Mouse (Mus musculus): Measurements from ENCODE around the gene Adamtsl4.
"Not testable (repeated sequence)": the region's sequence is repeated elsewhere in the genome, so short reads cannot be mapped to it uniquely, and the experiment has no call there.

Adamtsl4 gene

DNA sequence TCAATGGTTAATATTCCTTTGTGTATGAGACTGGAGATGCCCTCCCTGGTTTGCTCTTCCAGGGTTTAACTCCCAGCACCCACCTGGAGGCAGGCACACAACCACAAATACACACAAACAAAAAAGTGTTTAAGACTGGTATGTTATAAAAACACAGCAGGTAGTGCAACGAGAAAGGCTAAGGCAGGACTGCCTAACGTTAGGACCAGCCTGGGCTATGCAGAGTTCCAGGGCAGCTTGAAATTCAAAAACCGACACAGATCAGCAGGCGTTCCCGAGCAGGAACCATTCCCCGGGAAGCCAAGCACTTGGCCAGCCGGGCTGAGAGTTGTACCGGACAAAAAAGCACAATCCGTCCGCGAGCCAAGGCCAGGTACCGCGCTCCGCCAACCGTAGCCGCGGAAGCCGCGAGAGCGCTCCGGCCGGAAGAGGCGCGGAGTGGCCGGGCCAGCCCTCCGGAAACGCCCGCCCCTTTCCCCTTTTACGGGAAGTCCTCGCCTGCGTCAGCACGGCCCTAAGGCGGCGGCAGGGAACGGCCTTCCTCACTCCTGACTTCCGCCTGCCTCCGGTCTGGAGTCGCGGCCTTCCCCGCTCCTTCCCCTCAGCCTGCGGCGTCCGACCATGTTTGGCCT is 29.4 kb downstream of the Adamtsl4 start, which contains the start of gene Mcl1:
TSS of gene Mcl1 (plus strand) at position 553 of the 632 bp plus-strand sequence.
- peak; percentile 96 for DNase-seq

GRCm38 (mm10) chr3:95657711-95658110 is 30.0 kb downstream of the Adamtsl4 start:
- DNase-seq, result no peak

DNA sequence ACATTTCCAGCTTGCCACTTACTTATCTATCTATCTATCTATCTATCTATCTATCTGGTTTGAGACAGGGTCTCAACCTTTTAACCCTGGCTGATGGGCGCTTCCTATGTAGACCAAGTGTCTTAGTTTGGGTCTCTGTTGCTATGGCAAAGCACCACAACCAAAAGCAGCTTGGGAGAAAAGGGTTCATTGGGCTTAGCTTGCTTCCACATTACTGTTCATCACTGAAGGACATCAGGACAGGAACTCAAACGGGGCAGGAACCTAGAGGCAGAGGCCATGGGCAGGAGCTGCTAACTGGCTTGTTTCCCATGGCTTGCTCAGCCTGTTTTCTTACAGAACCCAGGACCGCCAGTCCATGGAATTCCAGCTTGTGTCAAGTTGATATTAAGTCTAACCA is 30.6 kb downstream of the Adamtsl4 start:
- no peak for DNase-seq

GRCm38 (mm10) chr3:95655437-95655836 is 32.3 kb downstream of the Adamtsl4 start:
- DNase-seq, result no peak

GRCm38 (mm10) chr3:95654371-95654770 is 33.3 kb downstream of the Adamtsl4 start:
- not testable (repeated sequence) for DNase-seq

DNA sequence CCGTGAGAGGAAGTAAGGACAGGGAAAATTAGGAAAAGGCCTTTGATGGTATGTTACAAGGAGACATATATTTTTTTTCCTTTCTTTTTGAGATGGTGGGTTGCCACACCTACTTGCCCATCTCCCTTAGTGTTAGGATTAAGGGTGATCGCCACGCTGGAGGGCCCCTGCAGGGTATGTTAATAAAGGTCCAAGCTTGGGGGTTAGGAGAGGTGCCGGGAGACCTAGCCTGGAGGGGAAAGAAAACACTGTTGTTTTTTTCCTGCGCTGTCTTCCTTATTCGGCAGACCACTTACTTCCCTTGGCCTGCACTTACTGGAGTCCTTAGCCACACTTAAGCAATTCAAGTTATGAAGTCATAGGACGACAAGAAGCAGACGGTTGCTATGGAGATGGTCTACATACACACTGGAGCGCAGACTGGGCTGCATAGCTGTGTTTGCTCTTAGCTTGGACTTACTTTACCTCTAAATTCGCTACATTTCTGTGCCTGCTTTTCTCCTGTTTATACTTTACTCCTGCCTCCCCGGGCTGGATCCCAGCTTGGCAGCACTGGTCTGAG is 34.2 kb downstream of the Adamtsl4 start:
- no peak for DNase-seq

DNA sequence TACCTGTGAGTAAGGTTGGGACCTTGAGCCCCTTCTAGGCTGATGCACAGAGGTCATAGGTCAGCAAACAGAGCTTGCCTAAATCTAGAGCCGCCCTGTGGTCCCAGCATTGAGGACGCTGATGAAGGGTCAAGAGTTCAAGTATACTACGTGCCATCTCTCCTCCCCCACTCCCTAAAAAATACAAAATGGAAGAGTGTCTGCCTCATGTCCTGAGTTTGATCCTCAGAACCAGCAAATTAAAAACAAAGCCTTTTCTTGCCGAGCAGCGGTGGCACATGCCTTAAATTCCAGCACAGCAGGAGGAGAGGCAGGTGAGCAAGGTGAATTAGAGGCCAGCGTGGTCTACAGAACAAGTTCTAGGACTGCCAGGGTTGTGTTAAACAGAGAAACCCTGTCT is 34.8 kb downstream of the Adamtsl4 start:
- no peak for DNase-seq

- no peak for DNase-seq
Measured at GRCm38 (mm10) chr3:95652204-95652811, 35.4 kb downstream of the Adamtsl4 start.

GRCm38 (mm10) chr3:95651391-95652203 is 36.1 kb downstream of the Adamtsl4 start:
- no peak for DNase-seq

- no peak for DNase-seq
Measured at GRCm38 (mm10) chr3:95651033-95651373, 36.7 kb downstream of the Adamtsl4 start.

DNA sequence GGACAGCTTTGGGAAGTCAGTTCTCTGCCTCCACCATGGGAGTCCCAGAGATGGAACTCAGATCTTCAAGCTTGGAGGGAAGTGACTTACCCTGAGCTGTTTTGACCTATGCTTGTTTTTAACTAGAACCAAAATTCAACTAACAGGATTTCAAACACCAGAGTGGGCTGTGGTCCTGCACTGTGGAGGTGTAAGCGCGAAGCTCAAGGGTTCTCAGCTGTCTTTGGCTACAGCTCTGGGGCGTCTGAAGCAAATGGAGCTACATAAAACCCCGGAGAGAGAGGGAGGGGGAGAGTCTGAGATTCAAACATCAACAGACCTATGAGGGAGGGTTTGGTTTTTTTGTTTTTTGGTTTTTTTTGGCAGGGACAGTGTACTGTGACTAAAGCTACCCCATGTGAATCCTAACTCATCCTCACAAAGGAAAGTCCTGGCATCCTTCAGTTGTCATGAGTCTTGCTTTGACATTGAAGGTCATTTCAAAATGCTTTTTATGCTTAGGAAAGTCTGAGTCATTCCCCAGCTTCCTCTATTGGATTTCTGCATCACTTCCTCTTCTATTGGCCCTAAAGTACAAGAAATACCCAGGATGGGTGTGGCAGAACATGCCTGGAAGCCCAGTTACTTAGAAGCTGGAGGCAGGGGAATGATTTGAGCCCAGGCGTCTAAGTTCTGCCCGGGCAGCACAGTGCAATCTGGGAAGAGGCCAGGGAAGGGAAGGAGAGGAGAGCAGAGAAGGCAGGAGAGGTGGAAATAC is 37.3 kb downstream of the Adamtsl4 start:
- DNase-seq, result no peak

- no peak for DNase-seq
Measured at GRCm38 (mm10) chr3:95648016-95648415, 39.7 kb downstream of the Adamtsl4 start.

GRCm38 (mm10) chr3:95645313-95646235 is 42.1 kb downstream of the Adamtsl4 start:
- DNase-seq, result no peak

- no peak for DNase-seq
Measured at GRCm38 (mm10) chr3:95643097-95643496, 44.6 kb downstream of the Adamtsl4 start.

DNA sequence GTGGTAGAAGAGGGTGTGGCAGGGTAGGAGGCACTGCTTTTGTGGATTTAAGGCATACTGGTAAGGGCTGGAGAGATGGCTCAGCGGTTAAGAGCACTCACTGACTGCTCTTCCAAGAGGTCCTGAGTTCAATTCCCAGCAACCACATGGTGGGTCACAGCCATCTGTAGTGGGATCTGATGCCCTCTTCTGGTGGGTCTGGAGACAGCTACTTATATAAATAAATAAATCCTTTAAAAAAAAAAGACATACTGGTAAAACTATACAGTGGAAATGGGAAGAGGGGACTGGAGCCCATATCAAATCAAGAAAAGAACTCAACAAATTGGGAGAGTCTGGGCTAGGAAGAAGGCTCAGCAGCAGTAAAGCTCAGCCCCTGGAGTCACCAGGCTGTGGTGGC is 48.0 kb downstream of the Adamtsl4 start:
- no peak for DNase-seq

- no peak for DNase-seq
Measured at GRCm38 (mm10) chr3:95636072-95636471, 51.6 kb downstream of the Adamtsl4 start.

GRCm38 (mm10) chr3:95635636-95636035 is 52.1 kb downstream of the Adamtsl4 start:
- DNase-seq, result no peak

DNA sequence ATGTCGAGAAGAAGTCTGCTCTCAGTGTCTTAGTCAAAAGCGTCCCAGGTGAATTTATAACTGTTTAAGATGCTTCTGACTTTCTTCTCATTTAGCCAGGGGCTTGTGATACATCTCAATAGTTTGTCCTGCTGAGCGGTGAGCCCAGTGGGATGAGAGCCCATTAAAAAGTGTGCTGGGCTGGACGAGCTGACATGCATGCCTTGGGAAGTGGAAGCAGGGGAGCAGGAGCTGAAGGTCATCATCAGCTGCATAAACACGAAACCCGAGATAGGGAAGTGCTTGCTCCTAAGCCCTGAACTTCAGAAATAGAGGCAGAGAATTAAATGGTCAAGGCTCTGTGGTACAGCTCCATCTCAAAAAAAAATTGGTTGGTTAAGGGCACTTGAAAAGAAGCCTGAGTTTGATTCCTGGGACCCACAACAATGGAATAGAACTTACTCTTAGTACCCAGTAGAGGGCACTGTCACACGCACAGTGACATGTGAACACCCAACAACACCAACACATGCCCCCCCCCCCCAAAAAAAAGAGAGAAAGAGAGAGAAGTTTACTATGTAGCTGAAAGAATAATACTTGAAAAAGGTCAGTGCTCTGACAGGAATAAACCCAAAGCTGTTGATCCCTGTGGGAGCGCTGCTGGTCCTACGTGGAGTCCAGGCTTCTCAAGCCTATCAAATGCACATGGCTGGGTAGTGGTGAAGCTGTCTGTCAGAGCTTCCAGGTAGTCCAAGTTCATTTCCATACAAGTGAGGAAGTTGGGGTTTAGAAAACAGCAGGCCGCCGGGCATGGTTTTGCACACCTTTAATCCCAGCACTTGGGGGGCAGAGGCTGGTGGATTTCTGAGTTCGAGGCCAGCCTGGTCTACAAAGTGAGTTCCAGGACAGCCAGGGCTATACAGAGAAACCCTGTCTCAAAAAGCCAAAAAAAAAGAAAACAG is 54.8 kb downstream of the Adamtsl4 start:
- no peak for DNase-seq

GRCm38 (mm10) chr3:95631304-95631703 is 56.4 kb downstream of the Adamtsl4 start:
- DNase-seq, result no peak

DNA sequence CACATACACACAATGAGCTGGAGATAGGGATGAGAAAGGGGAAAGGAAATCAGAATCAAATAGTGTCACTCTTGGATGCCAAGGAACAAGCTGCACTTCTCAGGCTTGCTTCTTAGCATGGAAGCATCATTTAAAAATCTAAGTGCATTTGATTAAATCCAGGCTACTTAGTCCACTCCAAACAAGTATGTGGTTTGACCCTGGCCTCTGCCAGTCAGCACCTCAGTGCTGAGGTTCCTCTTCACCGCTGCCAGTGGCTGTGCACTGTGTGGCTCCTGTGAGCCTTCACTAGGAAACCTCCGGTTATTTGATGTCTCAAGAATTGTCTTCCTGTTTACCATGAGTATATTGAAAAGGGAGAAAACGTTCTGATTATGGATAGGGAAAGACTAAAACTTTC is 56.9 kb downstream of the Adamtsl4 start:
- no peak for DNase-seq

DNA sequence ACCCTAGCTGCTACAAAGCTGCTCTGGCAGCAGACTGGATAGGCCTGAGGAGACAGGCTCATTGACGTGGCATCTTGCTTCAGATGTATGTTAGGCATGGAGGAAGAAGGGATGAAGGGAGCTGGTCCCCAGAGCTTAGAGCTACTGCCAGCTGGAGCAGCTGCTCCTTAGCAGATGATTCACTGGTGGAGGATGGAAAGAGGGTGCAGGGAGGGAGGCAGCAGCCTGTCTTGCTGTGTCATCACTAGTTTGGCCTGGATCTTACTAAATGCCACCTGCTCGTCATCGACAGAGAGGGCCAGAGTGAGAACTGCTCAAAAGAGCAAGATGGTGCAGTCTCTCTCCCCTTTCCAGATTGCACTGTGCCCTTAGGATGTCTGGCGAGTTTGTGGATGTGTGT is 58.0 kb downstream of the Adamtsl4 start:
- DNase-seq, result peak; percentile 87
